Mouse (Mus musculus) gastrocnemius, adult 18-20 months (tissue): ENCODE measurements around the gene Slc8a3. TPM values are rescaled to one million over a fixed set of nuclear protein-coding genes. Genes with fewer than 3 reads are reported as not detected.

ENCODE experiments used
- microRNA-seq: library from miRNA; unstranded; fragments of <30 nt; microRNA quantifications from one replicate; pipeline ENCODE4 v1.2.0, GENCODE M21; 2021
- total RNA-seq, 2 experiments: library from RNA; stranded (reverse); gene quantifications; 2 replicates each; pipeline ENCODE4 v1.2.3; 2021

The Slc8a3 gene
- total RNA-seq, 2 experiments from 2014 or later: 41.3 to 52.3 TPM

Small RNA genes lying within 50 kb of the gene (microRNA-seq; reads per million reads assigned to microRNA genes)
- gene Mir3067: not detected

Other genes starting within 250 kb of the Slc8a3 start
- under 1 TPM; 0.66 to 0.91 TPM for gene Gm4787, start 46.3 kb upstream of the Slc8a3 start, total RNA-seq
- 1 to 10 TPM in 1 of 2 experiments, under 1 TPM in 1; 0.69 to 1.0 TPM for gene Adam4, start 88.8 kb upstream of the Slc8a3 start, total RNA-seq
- gene Cox16, start 151.9 kb upstream of the Slc8a3 start, total RNA-seq: 10 to 100 TPM; 81.3 to 89.9 TPM
- gene Gm20498, start 199.7 kb upstream of the Slc8a3 start, total RNA-seq: 10 to 100 TPM; 39.3 to 39.4 TPM
- gene Synj2bp, start 199.7 kb upstream of the Slc8a3 start, total RNA-seq: 10 to 100 TPM; 36.1 to 40.4 TPM
- not detected for gene Adam21, start 235.3 kb upstream of the Slc8a3 start, total RNA-seq